ENCODE assay signal across 7 mouse cellular contexts in the genomic region with DNA sequence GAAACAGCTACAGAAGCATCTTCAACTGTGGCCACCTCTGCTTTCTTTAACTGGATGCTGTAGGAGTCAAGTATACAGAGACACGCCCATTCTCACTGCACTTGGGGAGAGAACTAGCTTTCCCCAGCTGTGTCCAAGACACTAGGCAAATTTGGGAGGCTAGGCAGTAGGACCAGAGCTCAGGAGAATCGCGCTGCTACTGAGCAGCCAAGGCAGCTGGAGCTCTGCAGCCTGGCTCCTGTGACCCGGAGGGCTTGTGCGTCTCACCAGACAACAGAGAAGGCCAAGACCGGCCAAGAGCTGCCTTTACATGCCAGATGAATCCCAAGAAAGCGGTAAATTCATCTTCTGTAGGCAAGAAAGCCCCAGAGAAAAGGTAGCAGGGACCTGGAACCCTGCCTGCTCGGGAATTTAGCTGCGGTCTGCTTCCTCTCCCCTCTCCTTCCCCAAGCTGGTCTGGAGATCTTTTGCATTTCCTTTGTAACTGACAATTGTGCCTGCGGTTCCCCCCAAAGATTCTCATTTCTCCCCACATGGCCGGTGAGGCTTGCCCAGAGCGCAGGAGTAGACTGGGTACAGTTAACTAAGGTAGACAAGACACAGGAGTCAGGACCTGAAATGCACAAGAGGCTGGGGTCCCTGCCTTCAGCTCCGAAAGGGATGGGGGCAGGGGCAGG. TPM values are rescaled to one million over a fixed set of nuclear protein-coding genes. Genes with fewer than 3 reads are reported as not detected.
DNase-seq lines count a peak whose midpoint lies in the region; ATAC-seq and TF ChIP-seq lines count a peak whose summit lies in the region.

No protein-coding gene starts in this region.

- peaks cover 38% of the 10 kb centered on the region for H3K4me1 ChIP-seq in midbrain, embryonic 10.5 days
- peaks cover 17% of the 10 kb centered on the region for H3K4me1 ChIP-seq in midbrain, embryonic 15.5 days
- H3K4me1 ChIP-seq in limb, embryonic 12.5 days (replicated peaks), result peaks cover 48% of the 10 kb centered on the region
- H3K4me1 ChIP-seq in stomach, postnatal 0 days (replicated peaks; ENCODE audit: control insufficient read depth, insufficient read depth), result no peaks in the 10 kb centered on the region

- ATAC-seq in midbrain, embryonic 15.5 days (replicated peaks), result no peak
- no peak for ATAC-seq in limb, embryonic 12.5 days (ENCODE audit: insufficient number of reproducible peaks, insufficient read depth, low FRiP score, low TSS enrichment, low read depth)
- ATAC-seq in stomach, postnatal 0 days (ENCODE audit: low FRiP score, low TSS enrichment), result no peak

- peak overlapping the region; percentile 57 for H3K4me3 ChIP-seq in midbrain, embryonic 10.5 days
- H3K4me3 ChIP-seq in midbrain, embryonic 15.5 days, result no peak overlapping the region
- peak overlapping the region; percentile 59 for H3K4me3 ChIP-seq in limb, embryonic 12.5 days (replicated peaks)
- H3K4me3 ChIP-seq in stomach, postnatal 0 days (ENCODE audit: low read depth, low read length), result 0 out of 2 replicates have a peak overlapping the region, but pooled peaks have one; percentile 41

- H3K27ac ChIP-seq in midbrain, embryonic 10.5 days (replicated peaks), result peak overlapping the region; percentile 63
- no peak overlapping the region for H3K27ac ChIP-seq in midbrain, embryonic 15.5 days
- peak overlapping the region; percentile 88 for H3K27ac ChIP-seq in limb, embryonic 12.5 days
- H3K27ac ChIP-seq in stomach, postnatal 0 days (replicated peaks), result no peak overlapping the region

- H3K36me3 ChIP-seq in midbrain, embryonic 10.5 days, result no peaks in the 10 kb centered on the region
- no peaks in the 10 kb centered on the region for H3K36me3 ChIP-seq in midbrain, embryonic 15.5 days (replicated peaks)
- H3K36me3 ChIP-seq in limb, embryonic 12.5 days, result no peaks in the 10 kb centered on the region
- no peaks in the 10 kb centered on the region for H3K36me3 ChIP-seq in stomach, postnatal 0 days (ENCODE audit: control insufficient read depth, insufficient read depth, low read length)

- 21% methylated on average over 13 of the region's 13 CpGs for WGBS in midbrain, embryonic 10.5 days
- WGBS in midbrain, embryonic 15.5 days, result 35% methylated on average over 13 of the region's 13 CpGs
- 20% methylated on average over 13 of the region's 13 CpGs for WGBS in limb, embryonic 12.5 days
- 34% methylated on average over 13 of the region's 13 CpGs for WGBS in stomach, postnatal 0 days

- no peak overlapping the region for H3K4me2 ChIP-seq in midbrain, embryonic 15.5 days
- H3K4me2 ChIP-seq in limb, embryonic 12.5 days, result peak overlapping the region; percentile 77
- H3K4me2 ChIP-seq in stomach, postnatal 0 days (replicated peaks; ENCODE audit: low read depth), result peak overlapping the region; percentile 55

- no peak for TF ChIP-seq CTCF in stomach, postnatal 0 days (IDR thresholded peaks at IDR 0.05; ENCODE audit: low read depth)

- no peaks in the 10 kb centered on the region for H3K9me3 ChIP-seq in midbrain, embryonic 10.5 days (replicated peaks)
- H3K9me3 ChIP-seq in midbrain, embryonic 15.5 days, result no peaks in the 10 kb centered on the region
- no peaks in the 10 kb centered on the region for H3K9me3 ChIP-seq in limb, embryonic 12.5 days
- no peaks in the 10 kb centered on the region for H3K9me3 ChIP-seq in stomach, postnatal 0 days (ENCODE audit: control insufficient read depth, low read length)

- no peak for TF ChIP-seq EP300 in stomach, postnatal 0 days (optimal IDR thresholded peaks at IDR 0.05)

- no peak overlapping the region for H3K9ac ChIP-seq in midbrain, embryonic 15.5 days
- H3K9ac ChIP-seq in limb, embryonic 12.5 days (replicated peaks), result peak overlapping the region; percentile 85
- no peak overlapping the region for H3K9ac ChIP-seq in stomach, postnatal 0 days (ENCODE audit: low read length)

- peaks cover 47% of the 10 kb centered on the region for H3K27me3 ChIP-seq in midbrain, embryonic 10.5 days (ENCODE audit: low read depth, poor library complexity, severe bottlenecking)
- H3K27me3 ChIP-seq in midbrain, embryonic 15.5 days (replicated peaks), result peaks cover 5% of the 10 kb centered on the region; the same call in 1 of the 2 replicates
- no peaks in the 10 kb centered on the region for H3K27me3 ChIP-seq in limb, embryonic 12.5 days
- no peaks in the 10 kb centered on the region for H3K27me3 ChIP-seq in stomach, postnatal 0 days (ENCODE audit: control insufficient read depth, insufficient read depth, low read length)

- DNase-seq in midbrain, embryonic 10.5 days (ENCODE audit: low spot score), result no peak
- peak; percentile 40 for DNase-seq in gastrocnemius, postnatal 25 days
- no peak for DNase-seq in stomach, postnatal 0 days (ENCODE audit: low spot score)
- no peak for DNase-seq in layer of hippocampus, adult 9-10 months (ENCODE audit: low spot score)
- DNase-seq in spleen, postnatal 14 days (ENCODE audit: low spot score in 2 of 2), result no peak

RNA-seq across cellular contexts. Expression of gene S1pr3, which starts 0.8 kb away (rescaled TPM):
- polyA plus RNA-seq in midbrain, embryonic 10.5 days (2016; fragmentation: Nextera tagmentation; extraction: Ambion mirVana), result 47.5 and 53.4 TPM in 2 replicates
- polyA plus RNA-seq in midbrain, embryonic 15.5 days (2015; fragmentation: Nextera tagmentation; extraction: Ambion mirVana), result 13.6 and 14.0 TPM in 2 replicates
- total RNA-seq in gastrocnemius, postnatal 25 days (2021), result 1 to 10 TPM; 4.1 to 4.9 TPM
- 133 and 148 TPM in 2 replicates for polyA plus RNA-seq in limb, embryonic 12.5 days (2016; fragmentation: Nextera tagmentation; extraction: Ambion mirVana)
- polyA plus RNA-seq in stomach, postnatal 0 days (2015; fragmentation: Nextera tagmentation; extraction: Ambion mirVana), result 7.2 and 8.1 TPM in 2 replicates

Comparison
In these comparisons a context has a peak if more than half of its experiments do, and no peak if none do; other contexts are left out.
1. H3K27ac ChIP-seq: peak in midbrain, embryonic 10.5 days (single experiment) and limb, embryonic 12.5 days (single experiment); none in midbrain, embryonic 15.5 days (single experiment) and stomach, postnatal 0 days (single experiment).